ENCODE assay signal across 8 mouse cellular contexts in genomic region chr5:24029331-24029771, GRCm38 (mm10). TPM values are rescaled to one million over a fixed set of nuclear protein-coding genes. Genes with fewer than 3 reads are reported as not detected.
A peak's percentile ranks its signal among the peaks of the same experiment; 100 is the strongest.
DNase-seq lines count a peak whose midpoint lies in the region; ATAC-seq and TF ChIP-seq lines count a peak whose summit lies in the region.

No protein-coding gene starts in this region.

- H3K36me3 ChIP-seq in midbrain, postnatal 0 days (ENCODE audit: insufficient read depth, low read length) = no peaks in the 10 kb centered on the region
- H3K36me3 ChIP-seq in stomach, embryonic 14.5 days (ENCODE audit: control insufficient read depth, insufficient read depth, low read length) = no peaks in the 10 kb centered on the region

- peak; percentile 78 for TF ChIP-seq CTCF in midbrain, postnatal 0 days (IDR thresholded peaks at IDR 0.05)

- no peaks in the 10 kb centered on the region for H3K9me3 ChIP-seq in midbrain, postnatal 0 days (ENCODE audit: low read length)
- H3K9me3 ChIP-seq in stomach, embryonic 14.5 days (ENCODE audit: control insufficient read depth, low read depth, low read length) = no peaks in the 10 kb centered on the region

- ATAC-seq in midbrain, postnatal 0 days (ENCODE audit: low FRiP score) = peak; percentile 32; the same call in 1 of the 2 replicates
- peak; percentile 28; the same call in 1 of the 2 replicates for ATAC-seq in stomach, embryonic 14.5 days (ENCODE audit: insufficient number of reproducible peaks, insufficient read depth, low FRiP score, low read depth)

- peak overlapping the region; percentile 73; the same call in 1 of the 2 replicates for H3K9ac ChIP-seq in midbrain, postnatal 0 days (replicated peaks; ENCODE audit: low read length, poor library complexity, severe bottlenecking)
- H3K9ac ChIP-seq in stomach, embryonic 14.5 days (replicated peaks; ENCODE audit: low read depth, low read length) = no peak overlapping the region; the same call in 1 of the 2 replicates

- H3K27ac ChIP-seq in midbrain, postnatal 0 days (ENCODE audit: low read depth, low read length) = peak overlapping the region; percentile 39; the same call in 1 of the 2 replicates
- no peak overlapping the region for H3K27ac ChIP-seq in stomach, embryonic 14.5 days (ENCODE audit: low read length)

- DNase-seq in urinary bladder, postnatal 14 days (ENCODE audit: low spot score) = peak; percentile 48
- no peak for DNase-seq in urinary bladder, postnatal 10 days (ENCODE audit: low spot score)
- DNase-seq in cerebellum, postnatal 14 days = peak; percentile 53 to 57
- DNase-seq in gastrocnemius, postnatal 25 days = peak; percentile 10
- peak; percentile 63 for DNase-seq in kidney, adult 11 months
- peak; percentile 77 for DNase-seq in liver
- peak; percentile 79 for DNase-seq in midbrain, postnatal 0 days (ENCODE audit: low spot score)

- H3K4me2 ChIP-seq in midbrain, postnatal 0 days (ENCODE audit: low read depth, low read length, poor library complexity, severe bottlenecking) = peak overlapping the region; percentile 73
- peak overlapping the region; percentile 76 for H3K4me2 ChIP-seq in stomach, embryonic 14.5 days (replicated peaks; ENCODE audit: low read depth, low read length)

- peak overlapping the region; percentile 69 for H3K4me3 ChIP-seq in midbrain, postnatal 0 days (ENCODE audit: low read depth, low read length)
- peak overlapping the region; percentile 69 for H3K4me3 ChIP-seq in stomach, embryonic 14.5 days (ENCODE audit: low read depth, low read length)

- whole genome bisulfite sequencing in midbrain, postnatal 0 days = 3% methylated on average over 11 of the region's 11 CpGs
- 3% methylated on average over 11 of the region's 11 CpGs for WGBS in stomach, embryonic 14.5 days

- H3K4me1 ChIP-seq in midbrain, postnatal 0 days (ENCODE audit: insufficient read depth, low read length) = no peaks in the 10 kb centered on the region
- H3K4me1 ChIP-seq in stomach, embryonic 14.5 days (ENCODE audit: control insufficient read depth, insufficient read depth, low read length) = no peaks in the 10 kb centered on the region

- H3K27me3 ChIP-seq in midbrain, postnatal 0 days (ENCODE audit: insufficient read depth, low read length) = no peaks in the 10 kb centered on the region
- H3K27me3 ChIP-seq in stomach, embryonic 14.5 days (ENCODE audit: control insufficient read depth, insufficient read depth, low read length) = no peaks in the 10 kb centered on the region

RNA-seq across cellular contexts. Expression of gene Fam126a, which starts 1.1 kb away (rescaled TPM):
- total RNA-seq in gastrocnemius, postnatal 25 days (2021) = 1 to 10 TPM; 7.1 to 8.1 TPM
- 23.7 and 30.8 TPM in 2 replicates for total RNA-seq in midbrain, postnatal 0 days (2014; rRNA removed)
- polyA plus RNA-seq in midbrain, postnatal 0 days (2015; fragmentation: Nextera tagmentation; extraction: Ambion mirVana) = 17.0 and 19.7 TPM in 2 replicates
- 21.3 and 22.9 TPM in 2 replicates for polyA plus RNA-seq in stomach, embryonic 14.5 days (2014; fragmentation: Nextera tagmentation; extraction: Ambion mirVana)
